Mouse (Mus musculus): Measurements from ENCODE around the gene Slc39a5.

Slc39a5 gene

DNA sequence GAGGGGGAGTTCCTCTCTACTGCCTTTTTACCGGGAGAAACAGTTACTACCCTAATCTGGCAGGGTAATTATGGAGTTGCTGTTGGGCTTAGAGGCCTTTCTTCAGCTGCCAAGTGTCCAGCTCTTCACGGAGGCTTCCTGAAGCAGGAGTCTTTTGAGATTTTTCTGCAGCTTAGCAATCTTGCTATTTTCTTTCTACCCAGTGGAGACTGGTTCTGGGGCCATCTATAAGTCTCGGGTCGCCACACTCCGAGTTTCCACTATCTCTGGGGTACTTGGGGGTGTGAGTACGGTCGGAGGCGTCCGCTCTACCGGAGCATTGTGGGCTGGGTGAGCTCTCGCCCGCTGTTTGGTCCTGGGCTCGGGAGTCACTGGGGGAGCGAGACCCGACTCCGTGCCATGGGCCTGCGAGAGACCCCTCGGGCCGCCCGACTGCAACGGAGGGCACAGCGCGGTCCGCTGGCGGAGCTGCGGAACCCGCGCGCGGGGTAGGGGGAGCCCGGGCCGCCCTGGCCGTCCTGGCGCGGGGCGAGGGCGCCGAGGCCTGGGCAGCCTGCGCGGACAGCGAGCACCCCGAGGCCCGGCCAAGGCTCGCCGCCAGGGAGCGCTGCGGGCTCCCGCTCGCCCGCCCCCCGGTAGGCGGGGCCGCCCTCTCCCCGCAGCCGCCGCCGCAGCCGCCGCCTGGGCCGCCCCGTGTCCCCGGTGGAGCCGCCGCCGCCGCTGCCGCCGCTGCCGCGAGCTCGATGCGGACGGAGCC is 24.4 kb downstream of the Slc39a5 start, which contains the start of gene Ankrd52:
Gene Ankrd52 (plus strand): TSS at position 661 of the 757 bp plus-strand sequence.
- DNase-seq (ENCODE audit: extremely low spot score, low spot score): peak; percentile 88

DNA sequence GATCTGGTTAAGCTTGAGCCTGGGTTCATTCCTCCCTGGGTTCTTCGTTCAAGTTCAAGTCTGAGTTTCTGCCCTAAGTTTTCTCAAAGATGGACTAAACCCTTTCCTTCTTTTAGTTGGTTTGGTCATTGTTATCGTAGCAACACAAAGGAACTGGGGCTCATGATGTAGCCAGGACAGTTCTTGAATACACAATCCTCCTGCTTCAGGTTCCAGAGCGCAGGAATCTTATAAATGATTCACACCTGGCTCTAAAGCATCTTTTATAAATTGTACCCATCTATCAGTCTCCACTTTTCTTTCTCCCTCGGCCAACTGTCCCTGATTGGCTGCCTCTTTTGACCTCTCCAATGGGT is 25.0 kb downstream of the Slc39a5 start:
- no peak for DNase-seq (ENCODE audit: extremely low spot score, low spot score)

DNA sequence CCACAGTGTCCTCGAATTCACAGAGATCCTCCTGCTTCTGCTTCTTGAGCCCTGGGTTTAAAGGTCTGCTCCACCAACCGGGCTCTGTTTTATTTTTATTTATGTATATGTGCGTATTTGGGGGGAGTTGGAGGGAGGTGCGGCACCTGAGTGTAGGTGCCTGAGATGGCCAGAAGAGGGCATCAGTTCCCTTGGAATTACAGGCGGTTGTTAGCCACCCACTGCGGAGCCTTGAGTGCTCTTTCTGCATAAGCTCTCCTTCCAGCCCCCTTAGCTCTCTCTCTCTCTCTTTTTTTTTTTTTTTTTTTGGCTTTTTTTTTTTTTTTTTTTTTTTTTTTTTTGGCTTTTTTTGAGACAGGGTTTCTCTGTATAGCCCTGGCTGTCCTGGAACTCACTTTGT is 26.6 kb downstream of the Slc39a5 start:
- DNase-seq (ENCODE audit: extremely low spot score, low spot score): no peak

DNA sequence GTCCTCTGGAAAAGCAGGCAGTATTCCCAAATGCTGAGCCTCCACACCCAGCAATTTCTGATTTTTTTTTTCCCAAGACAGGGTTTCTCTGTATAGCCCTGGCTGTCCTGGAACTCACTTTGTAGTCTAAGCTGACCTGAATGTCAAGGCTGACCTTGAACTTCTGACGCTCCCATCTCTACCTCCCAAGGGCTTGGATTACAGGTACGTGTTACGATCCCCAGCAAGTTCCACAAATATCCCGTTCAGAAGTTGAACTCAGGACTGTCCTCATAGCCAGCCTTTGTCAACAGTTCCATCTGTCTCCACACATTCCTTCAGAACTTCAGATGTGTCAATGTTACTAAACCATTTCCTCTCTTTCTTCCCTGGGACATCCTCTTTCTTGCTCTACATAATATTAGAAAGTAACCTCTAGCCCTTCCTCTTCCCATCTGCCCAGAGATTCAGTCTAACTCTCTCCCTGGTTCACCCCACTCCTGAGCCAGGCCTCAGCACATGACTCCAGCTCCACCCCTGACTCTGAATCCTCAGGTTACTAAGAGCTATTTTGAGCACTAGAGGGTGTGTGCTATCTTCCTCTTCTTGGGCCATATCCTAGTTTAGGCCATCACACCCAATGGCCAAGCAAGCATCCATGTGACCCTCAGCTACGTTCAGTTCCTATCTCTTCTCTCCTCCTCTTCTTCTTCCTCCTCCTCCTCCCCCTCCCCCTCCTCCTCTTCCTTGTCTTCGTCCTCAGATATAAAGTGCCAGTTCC is 27.9 kb downstream of the Slc39a5 start:
- DNase-seq (ENCODE audit: extremely low spot score, low spot score): no peak

DNA sequence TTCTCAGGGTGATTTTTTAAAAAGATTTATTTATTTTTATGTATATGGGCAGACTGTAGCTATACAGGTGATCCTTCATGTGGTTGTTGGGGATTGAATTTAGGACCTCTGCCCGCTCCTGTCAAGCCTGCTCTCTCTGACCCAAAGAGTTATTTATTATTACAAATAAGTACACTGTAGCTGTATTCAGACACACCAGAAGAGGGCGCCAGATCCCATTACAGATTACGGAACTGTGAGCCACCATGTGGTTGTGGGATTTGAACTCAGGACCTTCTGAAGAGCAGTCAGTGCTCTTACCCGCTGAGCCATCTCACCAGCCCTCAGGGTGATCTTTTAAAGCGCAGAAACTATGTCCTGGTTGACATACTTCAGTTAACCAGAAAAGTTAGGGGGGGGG is 28.9 kb downstream of the Slc39a5 start:
- DNase-seq (ENCODE audit: extremely low spot score, low spot score): no peak

DNA sequence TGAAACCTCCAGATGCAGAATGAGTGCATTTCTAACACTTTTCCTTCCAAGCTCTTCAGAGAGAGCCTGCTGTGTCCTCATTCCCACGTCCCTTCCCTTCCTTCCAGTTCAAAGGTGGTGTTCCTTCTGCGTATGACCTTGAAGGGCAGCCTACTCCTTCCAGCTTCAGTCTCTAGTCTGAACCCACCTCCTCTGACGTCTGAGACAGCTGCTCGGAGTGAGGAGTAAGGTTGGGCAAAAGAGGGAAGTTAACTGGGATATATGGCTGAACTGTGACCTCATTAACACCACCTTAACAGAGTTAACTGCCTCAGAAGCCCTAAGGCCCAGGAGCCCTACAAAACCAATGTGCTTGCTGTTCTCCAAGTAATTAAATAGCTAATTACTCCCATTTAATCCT is 30.4 kb downstream of the Slc39a5 start:
- DNase-seq (ENCODE audit: extremely low spot score, low spot score): no peak

DNA sequence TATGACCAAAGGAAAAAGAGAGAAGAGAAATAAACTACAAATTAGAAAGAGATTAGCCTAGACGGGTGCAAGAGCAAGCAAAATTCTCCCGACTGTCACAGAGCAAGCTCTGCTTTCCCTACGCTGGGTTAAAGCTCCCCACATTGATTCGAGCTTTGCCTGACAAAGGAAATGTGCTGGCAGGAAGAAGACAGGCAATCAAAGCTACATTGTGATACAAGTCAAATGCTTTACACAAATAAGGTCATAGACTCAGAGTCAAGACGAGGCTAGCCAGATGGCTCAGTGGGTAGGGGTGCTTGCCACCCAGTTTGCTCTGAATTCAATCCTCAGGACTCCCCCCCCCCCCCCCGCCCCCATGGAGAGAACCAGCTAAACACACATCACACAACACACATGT is 31.0 kb downstream of the Slc39a5 start:
- no peak for DNase-seq (ENCODE audit: extremely low spot score, low spot score)

DNA sequence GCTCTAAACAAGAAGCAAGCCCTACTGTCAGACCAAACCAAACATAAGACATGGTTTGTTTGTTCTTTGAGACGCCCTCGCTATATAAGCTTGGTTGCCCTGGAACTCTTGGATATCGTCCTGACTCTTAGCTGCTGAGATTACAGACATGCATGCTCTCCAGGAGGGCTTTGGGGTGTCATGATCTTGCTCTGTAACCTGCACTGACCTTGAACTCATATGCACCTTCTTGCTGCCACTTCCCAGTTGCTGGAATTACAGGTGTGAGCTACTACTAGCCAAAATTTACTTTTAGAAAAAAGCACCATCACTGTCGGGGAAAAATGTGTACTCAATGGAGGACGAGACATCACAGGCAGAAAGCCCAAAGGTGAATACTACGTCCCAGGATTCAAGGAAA is 31.4 kb downstream of the Slc39a5 start:
- no peak for DNase-seq (ENCODE audit: extremely low spot score, low spot score)

DNA sequence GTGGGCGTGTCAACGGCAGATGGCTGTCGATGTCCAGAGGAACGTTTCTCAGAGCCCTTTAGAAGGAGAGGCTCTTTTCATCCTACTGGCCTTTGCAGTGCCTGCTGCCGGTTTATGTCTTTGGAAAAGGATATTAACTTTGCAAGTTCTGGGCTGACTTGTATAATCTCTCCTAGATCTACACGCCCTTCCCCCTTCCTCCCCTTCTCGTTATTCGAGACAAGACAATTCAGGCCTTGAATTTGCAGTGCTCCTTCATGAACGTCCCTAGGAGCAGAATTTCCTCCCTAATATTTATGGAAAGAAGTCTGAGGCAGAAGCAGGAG is 31.8 kb downstream of the Slc39a5 start:
- no peak for DNase-seq (ENCODE audit: extremely low spot score, low spot score)

DNA sequence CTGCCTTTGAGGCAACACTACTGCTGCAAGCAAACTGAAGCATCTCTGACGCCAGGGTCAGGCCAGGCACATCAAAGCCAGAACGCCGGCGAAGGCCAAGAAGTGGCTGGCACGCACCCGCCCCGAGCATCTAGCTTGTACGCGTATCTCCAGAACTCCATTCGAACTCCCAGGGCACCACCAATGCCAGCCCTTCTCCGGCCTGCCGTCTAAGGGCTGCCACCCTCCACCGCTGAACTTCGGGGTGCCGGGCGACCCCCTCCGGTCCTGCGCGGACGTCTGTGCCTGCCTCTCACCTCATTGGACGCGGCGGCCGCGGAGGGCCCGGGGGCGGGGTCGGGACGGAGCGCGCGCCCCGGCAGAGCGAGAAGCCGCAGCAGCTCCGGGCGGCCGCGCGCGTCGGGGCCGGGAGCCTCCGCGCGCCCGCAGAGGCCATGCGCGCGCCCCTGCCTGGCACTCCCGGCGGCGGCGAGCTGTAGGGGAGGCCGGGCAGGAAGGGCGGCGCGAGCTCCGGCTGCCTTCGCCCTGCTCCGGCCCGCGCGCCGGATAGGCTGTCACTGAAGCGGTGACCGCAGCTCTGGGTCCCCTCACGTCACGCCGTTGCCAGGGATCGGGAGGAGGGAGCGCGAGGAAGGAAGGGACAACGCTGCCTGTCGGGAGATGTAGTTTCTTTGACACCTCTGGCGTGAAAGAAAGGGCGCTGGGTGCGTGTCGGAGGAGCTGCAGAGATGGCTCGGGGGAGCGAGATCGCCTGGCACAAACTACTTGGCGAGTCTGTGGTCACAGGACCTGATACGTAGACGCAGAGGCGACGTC is 32.4 kb downstream of the Slc39a5 start, which contains the start of gene Coq10a:
Gene Coq10a (minus strand): TSS at position 596 of the 816 bp plus-strand sequence.
- peak; percentile 91 for DNase-seq (ENCODE audit: extremely low spot score, low spot score)

DNA sequence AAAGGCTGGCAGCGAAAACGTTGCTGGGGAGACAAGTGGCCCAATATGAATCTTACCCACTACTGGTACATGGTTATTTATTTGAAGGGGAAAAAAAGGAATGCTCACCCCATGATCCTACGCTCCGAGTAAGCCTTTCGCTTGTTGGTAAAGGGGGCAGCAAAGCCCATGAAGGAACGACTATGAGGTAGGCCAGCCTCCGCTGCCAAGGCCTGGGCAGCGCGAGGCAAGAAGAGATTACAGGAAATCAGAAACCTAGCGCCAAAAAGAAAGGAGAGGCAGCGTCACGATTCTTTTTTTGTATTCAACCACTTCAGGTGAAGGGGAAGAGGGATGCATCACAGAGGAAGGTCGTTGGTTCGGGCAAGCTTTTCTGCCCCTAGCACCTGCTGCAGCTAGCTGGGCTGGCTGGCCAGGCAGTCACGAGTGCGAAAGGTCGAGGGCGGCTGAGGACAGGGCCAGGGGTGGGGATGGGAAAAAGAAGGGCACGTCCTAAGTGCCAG is 33.1 kb downstream of the Slc39a5 start:
- no peak for DNase-seq (ENCODE audit: extremely low spot score, low spot score)

DNA sequence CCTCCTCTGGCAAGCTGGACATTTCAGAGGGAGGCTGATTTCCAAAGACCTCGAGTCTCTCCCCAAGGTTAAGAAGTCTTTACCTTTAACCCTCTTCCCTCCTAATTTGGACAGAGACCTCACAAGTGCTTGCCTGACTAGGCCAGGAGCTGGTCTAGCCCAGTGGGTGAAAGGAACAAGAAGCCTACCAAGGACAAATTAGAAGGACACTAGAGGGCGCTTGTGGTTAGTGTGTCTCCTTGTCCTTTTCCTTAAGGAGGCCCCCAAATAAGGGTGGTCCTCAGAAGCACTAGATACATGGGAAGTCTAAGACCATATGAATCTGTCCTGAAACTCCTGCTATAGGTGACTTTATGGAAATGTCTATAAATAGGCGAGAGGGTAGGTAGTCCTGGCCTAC is 38.5 kb downstream of the Slc39a5 start:
- no peak for DNase-seq (ENCODE audit: extremely low spot score, low spot score)

DNA sequence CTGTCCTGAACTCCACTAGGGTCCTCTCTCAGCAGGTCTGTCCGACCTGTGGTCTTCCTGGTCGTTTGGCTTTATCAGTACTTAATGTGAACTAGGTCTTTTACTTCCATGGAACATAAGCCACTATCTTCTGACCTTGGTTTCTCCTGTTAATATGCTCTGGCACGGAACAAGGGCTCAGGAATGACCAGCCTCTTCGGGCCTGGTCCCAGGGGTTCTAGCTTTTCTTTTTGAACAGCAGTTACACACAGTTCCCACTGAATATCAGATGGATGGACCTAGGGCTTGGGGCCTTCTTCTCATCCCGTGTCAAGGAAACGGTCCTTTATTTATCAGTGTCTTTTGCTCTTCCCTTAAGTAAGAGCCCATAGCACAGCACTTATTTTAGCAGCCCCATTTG is 39.2 kb downstream of the Slc39a5 start:
- DNase-seq (ENCODE audit: extremely low spot score, low spot score): no peak

DNA sequence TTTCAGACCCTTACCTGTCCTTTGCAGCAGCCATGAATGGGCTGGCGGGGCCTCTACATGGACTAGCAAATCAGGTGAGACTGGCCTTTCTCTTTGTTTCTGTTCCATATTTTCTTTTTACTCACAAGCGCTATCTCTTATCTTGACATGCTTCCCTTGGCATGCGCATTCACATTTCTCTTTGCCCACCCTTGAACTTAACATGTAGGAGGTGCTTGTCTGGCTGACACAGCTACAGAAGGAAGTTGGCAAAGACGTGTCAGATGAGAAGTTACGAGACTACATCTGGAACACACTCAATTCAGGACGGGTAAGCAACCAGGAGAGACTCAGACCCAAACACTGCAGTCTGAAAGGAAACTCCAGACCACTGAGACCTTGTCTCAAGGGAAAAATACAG is 41.8 kb downstream of the Slc39a5 start:
- no peak for DNase-seq (ENCODE audit: extremely low spot score, low spot score)

DNA sequence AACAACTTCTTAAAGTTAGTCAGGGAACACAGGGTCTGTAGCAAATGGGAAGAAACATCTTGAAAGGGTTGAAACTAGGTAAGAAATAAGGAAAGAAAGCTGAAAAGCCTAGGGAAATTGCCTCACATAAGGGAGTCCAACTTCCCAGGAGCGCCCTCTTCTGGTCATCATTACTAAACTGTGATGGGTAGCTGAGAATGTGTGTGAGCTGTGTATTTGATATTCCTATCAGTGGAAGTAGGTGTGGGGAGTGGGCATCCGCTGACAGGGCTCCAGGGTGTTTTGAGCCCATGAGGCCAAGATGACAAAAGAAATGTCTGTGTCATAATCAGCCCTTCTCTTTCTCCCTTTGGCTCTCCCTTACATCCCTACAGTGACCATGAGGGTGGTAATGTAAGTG is 42.2 kb downstream of the Slc39a5 start:
- no peak for DNase-seq (ENCODE audit: extremely low spot score, low spot score)

DNA sequence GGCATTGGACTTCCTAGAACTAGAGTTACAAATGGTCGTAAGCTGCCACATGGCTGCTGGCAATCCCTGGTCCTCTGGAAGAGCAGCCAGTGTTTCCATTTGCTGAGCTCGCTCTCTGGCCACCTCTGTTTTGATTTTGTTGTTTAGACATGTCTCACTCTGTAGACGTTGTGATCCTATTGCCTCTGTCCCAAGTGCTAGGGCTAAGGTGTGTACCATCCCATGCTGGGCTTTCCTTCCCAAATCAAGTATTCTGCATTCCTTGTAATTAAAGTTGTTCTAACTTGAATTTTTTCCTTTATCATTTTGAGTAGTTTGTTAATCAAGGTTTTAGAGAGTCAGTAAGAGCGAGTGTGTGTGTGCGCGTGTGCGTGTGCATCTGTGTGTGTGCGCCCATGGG is 53.5 kb downstream of the Slc39a5 start:
- DNase-seq (ENCODE audit: extremely low spot score, low spot score): no peak

Data from neural tube, embryonic 10.5 days (tissue).